Mouse (Mus musculus) yolk sac, embryonic 10.5 days (tissue): ENCODE results near the gene Cog2.

Source experiments
- DNase-seq: peaks from one replicate; pipeline ENCODE4 v3.0.0-alpha.2; 2017; ENCODE audit warnings: low spot score

Gene Cog2

DNA sequence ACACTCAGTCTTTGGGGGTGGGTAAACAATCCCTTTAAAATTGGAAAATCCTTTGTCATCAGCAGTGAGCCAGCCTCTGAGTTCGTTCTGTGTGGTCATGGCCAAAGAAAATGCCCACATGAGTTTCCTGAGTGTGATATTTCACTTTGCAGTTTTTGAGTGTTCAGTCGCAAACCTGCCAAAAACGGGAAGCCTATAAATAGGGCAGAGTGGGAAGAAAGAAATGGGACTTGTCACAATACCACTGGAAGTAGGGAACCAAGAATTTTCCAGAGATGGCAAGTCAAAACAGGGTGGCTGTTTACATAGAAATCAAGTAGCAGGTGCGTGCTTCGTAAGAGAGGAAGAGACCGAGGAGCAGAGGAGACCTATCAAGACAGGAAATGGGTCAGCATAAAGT lies 4.0 kb upstream of the Cog2 start:
- DNase-seq: no peak

DNA sequence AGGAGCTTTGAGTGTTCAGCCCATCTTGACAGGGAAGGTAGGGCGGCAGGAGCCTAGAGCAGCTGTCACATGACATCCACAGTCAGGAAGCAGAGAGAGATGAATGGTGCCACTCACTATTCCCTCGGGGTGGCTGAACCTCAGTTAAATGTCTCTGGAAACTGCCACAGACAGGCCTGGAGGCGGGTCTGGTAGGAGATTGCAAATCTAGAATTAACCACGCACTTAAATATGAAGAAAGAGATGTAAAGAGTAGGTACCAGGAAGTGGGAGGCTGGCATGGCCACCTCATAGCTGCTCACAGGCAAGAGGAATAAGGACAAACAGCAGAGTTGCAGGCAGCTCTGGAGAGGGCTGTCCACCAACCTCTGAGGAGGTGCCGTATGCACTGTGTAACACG lies 3.4 kb upstream of the Cog2 start:
- no peak for DNase-seq

DNA sequence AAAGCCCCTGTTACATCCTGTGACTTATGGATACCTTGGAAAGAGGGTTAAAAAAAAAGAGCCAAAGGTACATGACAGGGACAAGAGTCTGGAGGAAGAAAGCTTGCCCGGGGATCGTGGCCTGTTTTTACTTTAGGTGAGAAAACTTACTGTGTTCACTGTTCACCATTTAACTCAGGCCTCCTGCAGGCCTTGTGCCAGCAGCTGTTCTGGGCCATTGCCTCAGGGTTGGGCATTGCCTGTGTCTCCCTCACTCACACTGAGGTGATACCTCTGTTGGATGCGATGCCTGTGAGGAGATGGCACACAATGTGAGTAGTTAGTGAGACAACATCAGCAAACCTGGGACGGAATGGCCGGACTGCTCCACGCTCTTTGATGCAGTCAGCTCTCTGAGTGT lies 1.4 kb downstream of the Cog2 start:
- DNase-seq: no peak

DNA sequence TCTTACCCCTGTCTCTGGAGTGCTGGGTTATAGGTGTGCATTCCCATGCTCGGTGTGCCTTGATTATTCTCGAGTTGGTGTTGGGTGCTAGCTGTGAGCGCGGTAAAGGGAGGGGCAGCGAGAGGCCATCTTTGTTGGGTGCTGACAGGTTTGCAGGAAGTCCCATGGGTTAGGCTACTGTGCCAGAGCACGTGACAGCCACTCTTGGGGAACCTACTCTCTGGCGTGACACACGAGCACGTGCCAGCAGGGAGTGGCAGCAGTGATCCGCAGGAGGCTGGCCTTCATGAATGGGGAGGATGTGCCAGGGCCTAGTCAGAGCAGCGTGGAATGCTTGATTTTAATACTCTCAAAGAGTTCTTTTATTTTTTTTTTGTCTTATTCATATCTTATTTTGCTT lies 5.7 kb downstream of the Cog2 start:
- no peak for DNase-seq

DNA sequence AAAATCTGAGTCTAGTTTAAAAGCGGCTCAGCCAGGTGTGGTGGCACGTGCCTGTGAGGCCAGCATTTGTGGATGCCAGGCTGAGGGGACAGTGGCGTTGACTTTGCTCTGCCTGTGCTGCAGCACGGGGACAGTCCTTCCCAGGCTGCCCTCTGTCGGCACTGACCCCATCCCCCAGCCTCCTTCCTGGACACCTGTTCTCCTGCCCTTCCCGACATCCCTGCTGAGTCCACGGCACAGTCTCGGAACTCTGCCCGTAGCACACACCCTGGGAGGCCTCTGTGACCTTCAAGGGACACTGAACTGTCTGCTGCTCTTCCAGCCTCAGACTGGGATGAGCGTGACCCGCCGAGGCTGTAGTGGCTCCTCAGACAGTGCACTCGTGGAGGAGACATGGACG lies 9.5 kb downstream of the Cog2 start:
- no peak for DNase-seq

DNA sequence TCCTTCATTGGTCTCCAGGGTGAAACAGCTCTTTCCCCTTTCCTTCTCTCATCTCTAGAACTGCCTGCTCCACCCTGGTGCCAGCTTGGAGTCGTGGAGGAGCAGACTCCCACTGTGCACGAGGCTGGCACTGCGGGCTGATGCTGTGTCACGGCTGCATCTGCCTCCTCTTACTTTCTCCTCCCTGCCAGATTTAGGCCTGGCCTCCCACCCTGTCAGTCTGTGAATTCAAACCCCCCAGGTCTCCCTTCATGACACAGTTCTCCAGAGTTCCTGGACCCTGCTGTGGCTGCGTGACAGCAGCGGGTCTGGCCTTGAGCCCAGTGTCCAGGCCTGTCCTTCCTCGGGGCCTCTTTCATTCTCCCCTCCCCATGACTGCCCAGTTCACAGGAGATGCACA lies 10.0 kb downstream of the Cog2 start:
- no peak for DNase-seq

DNA sequence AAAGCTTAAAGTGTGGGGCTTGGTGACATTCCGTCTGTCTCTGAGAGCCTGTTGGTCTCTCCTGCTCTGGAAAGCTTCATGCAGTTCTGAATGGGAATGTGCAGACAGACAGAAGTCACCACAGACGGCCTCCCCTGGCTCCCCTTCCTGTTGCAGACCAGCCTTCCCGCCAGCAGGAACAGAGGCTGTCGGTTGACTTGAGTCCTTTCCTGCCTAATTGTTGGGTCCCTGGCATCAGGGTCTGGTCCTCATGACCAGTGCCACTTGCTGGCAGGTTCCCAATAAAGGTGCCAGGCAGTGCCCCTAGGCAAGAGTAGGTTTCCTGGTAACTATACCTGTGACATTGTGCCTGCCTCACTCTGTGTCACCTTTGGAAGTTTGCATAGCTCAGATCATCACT lies 10.4 kb downstream of the Cog2 start:
- no peak for DNase-seq

GRCm38 (mm10) chr8:124532626-124533025 lies 12.1 kb downstream of the Cog2 start:
- no peak for DNase-seq

GRCm38 (mm10) chr8:124535451-124535850 lies 14.9 kb downstream of the Cog2 start:
- DNase-seq: no peak

GRCm38 (mm10) chr8:124540906-124541305 lies 20.3 kb downstream of the Cog2 start:
- peak; percentile 50 for DNase-seq

DNA sequence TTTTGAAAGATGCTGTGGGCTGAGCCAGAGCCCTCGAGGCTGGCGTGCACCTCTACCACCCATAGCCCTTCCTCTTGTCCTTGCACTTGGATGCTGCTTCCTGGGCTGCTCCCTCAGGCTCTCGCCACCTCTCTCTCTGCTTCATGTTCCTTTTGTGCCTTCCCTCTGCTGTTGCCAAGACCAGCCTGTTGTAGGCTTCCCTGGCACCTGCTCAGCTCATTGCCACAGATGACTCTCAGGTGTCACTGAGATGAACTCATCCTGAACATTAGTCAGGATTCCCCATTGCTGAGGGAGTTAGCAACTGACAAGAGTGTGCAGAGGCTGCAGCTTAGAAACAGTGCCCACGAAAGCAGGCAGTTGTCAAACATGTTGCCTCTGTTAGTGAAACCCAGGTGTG lies 21.4 kb downstream of the Cog2 start:
- DNase-seq: no peak

- DNase-seq: no peak
These were observed 22.7 kb downstream of the Cog2 start for GRCm38 (mm10) chr8:124543272-124543671.

- no peak for DNase-seq
These were observed 25.8 kb downstream of the Cog2 start for GRCm38 (mm10) chr8:124546371-124546770.

DNA sequence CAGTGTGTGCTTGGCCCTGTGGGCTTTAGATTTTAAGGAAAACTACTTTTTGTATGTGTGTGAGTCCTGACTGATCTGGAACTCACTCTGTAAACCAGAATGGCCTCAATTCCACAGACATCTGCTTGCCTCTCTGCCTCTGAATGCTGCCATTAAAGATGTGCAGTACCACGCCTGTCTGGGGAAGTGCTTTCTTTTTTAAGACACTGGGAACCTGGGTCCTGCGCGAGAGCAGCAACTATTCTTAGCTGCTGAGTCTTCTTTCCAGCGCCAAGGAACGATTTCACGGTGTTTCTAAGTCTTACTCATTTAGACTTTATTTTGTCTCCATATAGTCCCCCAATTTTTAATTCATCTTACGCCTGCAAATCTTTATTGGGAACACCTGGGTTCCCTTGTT lies 26.2 kb downstream of the Cog2 start:
- DNase-seq: no peak

- DNase-seq: no peak
These were observed 26.7 kb downstream of the Cog2 start for GRCm38 (mm10) chr8:124547269-124547668.

DNA sequence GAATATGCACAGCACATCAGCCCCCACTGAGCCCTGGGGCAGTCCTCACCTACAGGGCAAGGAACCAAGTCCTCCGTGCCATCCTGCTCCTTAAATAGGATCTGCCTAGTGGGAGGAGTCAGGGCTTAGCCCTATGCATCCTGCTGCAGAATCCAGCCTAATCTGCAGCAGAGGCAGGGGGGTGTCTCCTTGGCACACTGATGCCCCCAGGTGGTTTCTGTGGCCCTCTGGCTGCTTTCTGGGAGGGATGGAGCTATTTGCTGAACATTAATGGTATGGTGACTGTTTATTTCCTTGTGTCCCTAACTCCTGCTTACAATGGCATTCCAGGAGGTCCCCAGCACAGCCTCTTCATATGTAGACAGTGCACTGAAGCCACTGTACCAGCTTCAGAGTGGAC lies 27.6 kb downstream of the Cog2 start:
- DNase-seq: no peak

DNA sequence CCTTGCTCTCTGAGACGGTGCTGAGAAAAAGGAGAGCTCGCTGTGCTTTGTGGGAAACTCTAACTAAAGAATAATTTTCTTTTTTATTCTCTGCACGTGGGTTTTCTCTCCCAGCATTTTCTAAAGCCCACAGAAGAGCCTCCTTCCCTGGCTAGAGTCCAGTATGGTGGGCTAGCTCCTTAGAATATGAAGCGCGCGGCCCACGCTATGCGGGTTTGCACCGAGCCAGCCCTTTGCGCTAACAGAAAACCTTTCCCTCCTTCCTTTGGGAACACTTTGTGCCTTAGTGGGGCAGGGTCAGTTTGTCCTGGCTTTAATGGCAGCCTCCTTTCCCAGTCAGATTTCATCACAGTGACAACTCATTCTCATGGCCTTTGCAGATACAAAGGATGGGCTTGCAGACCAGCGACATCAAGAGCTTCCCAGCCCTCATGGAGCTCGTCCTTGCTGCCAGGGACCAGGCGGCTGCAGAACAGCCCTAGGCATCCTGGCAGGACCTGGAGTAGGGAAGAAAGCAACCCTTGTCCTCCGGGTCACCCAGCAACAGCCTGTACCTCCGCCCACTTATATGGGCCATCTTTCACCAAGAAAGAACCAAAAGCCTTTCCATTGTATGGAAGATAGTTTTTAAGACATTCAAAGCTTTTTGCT lies 30.6 kb downstream of the Cog2 start:
- DNase-seq: no peak

DNA sequence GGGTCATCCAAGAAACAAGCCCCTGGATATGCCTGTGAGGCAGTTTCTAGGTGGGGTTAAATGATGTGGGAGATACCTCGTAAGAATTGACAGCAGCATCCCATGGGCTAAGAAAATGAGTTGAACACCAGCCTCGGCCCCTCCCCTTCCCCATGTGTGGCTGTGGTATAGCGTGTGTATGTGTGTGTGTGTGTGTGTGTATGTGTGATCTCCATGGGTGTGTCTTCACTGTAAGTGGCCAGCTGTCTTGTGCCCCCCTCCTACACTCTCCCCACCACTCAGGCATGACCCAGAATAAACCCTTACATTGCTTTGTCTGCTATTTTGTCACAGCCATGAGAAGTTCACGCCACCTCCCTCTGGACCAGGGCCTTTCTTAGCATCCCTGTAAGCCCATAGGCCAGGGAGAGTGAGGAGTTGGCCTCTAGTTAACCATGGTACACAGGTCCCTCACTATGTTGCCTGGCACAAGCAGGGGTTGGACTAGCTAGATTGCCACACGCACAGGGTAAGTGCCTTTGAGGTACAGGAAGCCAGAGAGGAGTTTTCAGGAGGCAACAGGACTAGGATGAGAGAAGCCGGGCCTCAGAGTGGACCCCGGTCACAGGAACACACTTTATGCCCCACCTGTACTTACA lies 34.7 kb downstream of the Cog2 start:
- DNase-seq: no peak

DNA sequence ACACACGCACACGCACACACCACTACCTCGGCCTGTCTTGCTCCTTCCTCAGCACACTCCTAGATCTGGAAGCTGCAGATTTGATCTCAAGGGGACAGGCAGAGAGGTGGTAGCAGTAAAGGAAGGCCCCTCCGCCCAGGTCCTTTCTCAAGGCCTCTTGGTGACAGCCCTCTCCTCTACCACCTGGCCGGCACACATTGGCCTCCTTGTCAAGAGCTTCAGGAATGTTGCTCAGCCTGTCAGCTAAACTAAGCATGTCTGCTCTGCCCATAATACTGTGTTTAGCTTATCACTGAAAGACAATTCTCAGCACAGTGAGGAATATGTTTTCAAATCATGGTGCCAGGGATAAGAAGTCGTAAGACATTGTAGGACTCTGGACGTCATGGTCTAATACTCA lies 35.6 kb downstream of the Cog2 start:
- DNase-seq: no peak

DNA sequence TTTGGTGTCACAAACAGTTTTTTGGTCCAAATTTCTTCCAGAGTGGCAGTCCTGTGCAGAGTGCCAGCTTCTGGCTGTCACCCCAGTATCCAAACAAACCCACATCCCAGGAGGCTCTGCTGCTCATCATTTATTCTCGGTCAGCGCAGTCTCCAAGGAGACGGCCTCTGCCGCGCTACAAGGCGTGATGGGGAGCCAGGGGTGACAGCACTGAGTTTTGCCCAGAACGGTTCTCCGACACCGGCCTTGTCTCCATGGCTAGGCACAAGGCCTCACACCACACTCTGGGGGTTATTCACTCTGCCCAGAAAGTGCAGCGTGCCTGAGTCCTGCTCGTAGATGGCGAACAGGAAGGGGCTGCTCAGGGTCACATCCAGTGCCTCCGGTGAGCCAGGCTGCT lies 36.1 kb downstream of the Cog2 start:
- no peak for DNase-seq

- DNase-seq: no peak
These were observed 36.9 kb downstream of the Cog2 start for GRCm38 (mm10) chr8:124557476-124557875.

GRCm38 (mm10) chr8:124567126-124567525 lies 46.6 kb downstream of the Cog2 start:
- no peak for DNase-seq

- DNase-seq: no peak
These were observed 47.0 kb downstream of the Cog2 start for GRCm38 (mm10) chr8:124567584-124567983.

DNA sequence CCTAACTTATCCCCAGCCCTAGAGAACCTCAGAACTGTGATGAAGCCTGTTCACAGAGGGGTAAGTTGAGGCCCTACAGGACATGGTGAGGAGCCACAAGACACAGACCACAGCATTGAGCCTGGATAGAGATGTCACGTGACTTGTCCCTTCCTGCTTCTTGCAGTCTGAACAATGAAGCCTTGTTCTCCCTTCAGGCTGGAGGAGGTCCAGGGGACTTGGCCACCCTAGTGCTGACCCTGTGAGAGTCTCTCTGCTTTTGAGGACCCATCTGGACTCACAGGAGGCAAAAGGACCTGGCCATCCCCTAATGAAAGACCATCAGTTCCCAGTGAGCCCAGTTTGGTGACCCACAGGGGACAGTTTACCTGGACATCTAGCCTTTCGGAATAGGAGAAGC lies 48.5 kb downstream of the Cog2 start:
- no peak for DNase-seq
